Mouse (Mus musculus): ENCODE measurements at regions not wholly inside any gene's neighbourhood (a gene's known extent, or its start where the extent isn't known, plus 50 kb on each side); places are given as distances from the start of the nearest gene placed in this dataset.
"Not testable (repeated sequence)": the region's sequence is repeated elsewhere in the genome, so short reads cannot be mapped to it uniquely, and the experiment has no call there.

GRCm38 (mm10) chr11:113138462-113138861 is 356.4 kb downstream of the Sox9 start:
- DNase-seq = no peak

GRCm38 (mm10) chr11:113140595-113140994 is 358.6 kb downstream of the Sox9 start:
- DNase-seq = no peak

- DNase-seq = no peak
Observed at GRCm38 (mm10) chr11:113142816-113143215, 360.8 kb downstream of the Sox9 start.

GRCm38 (mm10) chr11:113143839-113144627 is 362.0 kb downstream of the Sox9 start:
- no peak for DNase-seq

GRCm38 (mm10) chr11:113145721-113146120 is 363.7 kb downstream of the Sox9 start:
- no peak for DNase-seq

- no peak for DNase-seq
Observed at GRCm38 (mm10) chr11:113146762-113147161, 364.7 kb downstream of the Sox9 start.

- no peak for DNase-seq
Observed at GRCm38 (mm10) chr11:113147535-113148197, 365.6 kb downstream of the Sox9 start.

GRCm38 (mm10) chr11:113148198-113148537 is 366.1 kb downstream of the Sox9 start:
- no peak for DNase-seq

GRCm38 (mm10) chr11:113155515-113155914 is 373.5 kb downstream of the Sox9 start:
- no peak for DNase-seq

GRCm38 (mm10) chr11:113163941-113164340 is 381.9 kb downstream of the Sox9 start:
- no peak for DNase-seq

- DNase-seq = no peak
Observed at GRCm38 (mm10) chr11:113164510-113164909, 382.5 kb downstream of the Sox9 start.

- DNase-seq = peak; percentile 22
Observed at GRCm38 (mm10) chr11:113165069-113165795, 383.2 kb downstream of the Sox9 start.

- DNase-seq = no peak
Observed at GRCm38 (mm10) chr11:113166517-113166916, 384.5 kb downstream of the Sox9 start.

- peak; percentile 79 for DNase-seq
Observed at GRCm38 (mm10) chr11:113172497-113173140, 390.6 kb downstream of the Sox9 start.

GRCm38 (mm10) chr11:113173317-113173716 is 391.3 kb downstream of the Sox9 start:
- not testable (repeated sequence) for DNase-seq

GRCm38 (mm10) chr11:113174011-113174507 is 392.0 kb downstream of the Sox9 start:
- DNase-seq = peak; percentile 47

- peak; percentile 50 for DNase-seq
Observed at GRCm38 (mm10) chr11:113175323-113175722, 393.3 kb downstream of the Sox9 start.

GRCm38 (mm10) chr11:113176183-113176582 is 394.2 kb downstream of the Sox9 start:
- peak; percentile 50 for DNase-seq

GRCm38 (mm10) chr11:113178375-113178774 is 396.4 kb downstream of the Sox9 start:
- DNase-seq = no peak

- DNase-seq = no peak
Observed at GRCm38 (mm10) chr11:113180008-113180407, 398.0 kb downstream of the Sox9 start.

GRCm38 (mm10) chr11:113182083-113182861 is 400.2 kb downstream of the Sox9 start:
- DNase-seq = peak; percentile 19

GRCm38 (mm10) chr11:113183556-113183955 is 401.5 kb downstream of the Sox9 start:
- no peak for DNase-seq

Measured in thymus, postnatal 14 days (tissue).